Mouse (Mus musculus) testis, adult 2 months (tissue): ENCODE measurements at regions not wholly inside any gene's neighbourhood (a gene's known extent, or its start where the extent isn't known, plus 50 kb on each side); places are given as distances from the start of the nearest gene placed in this dataset.

Source experiments
- CTCF ChIP-seq: fragments of 200-500 bp; IDR thresholded peaks from 2 replicates; pipeline ENCODE4 v1.5.1; 2012; ENCODE audit warnings: low read depth, mild to moderate bottlenecking, inconsistent platforms, low read length, moderate library complexity; ENCODE audit not compliant: control insufficient read depth, insufficient read depth, insufficient replicate concordance
- POLR2A ChIP-seq: fragments of 200-500 bp; IDR thresholded peaks from 2 replicates; pipeline ENCODE4 v1.6.1; 2012; ENCODE audit warnings: low read depth, mild to moderate bottlenecking, inconsistent platforms, low read length, moderate library complexity; ENCODE audit not compliant: control insufficient read depth

DNA sequence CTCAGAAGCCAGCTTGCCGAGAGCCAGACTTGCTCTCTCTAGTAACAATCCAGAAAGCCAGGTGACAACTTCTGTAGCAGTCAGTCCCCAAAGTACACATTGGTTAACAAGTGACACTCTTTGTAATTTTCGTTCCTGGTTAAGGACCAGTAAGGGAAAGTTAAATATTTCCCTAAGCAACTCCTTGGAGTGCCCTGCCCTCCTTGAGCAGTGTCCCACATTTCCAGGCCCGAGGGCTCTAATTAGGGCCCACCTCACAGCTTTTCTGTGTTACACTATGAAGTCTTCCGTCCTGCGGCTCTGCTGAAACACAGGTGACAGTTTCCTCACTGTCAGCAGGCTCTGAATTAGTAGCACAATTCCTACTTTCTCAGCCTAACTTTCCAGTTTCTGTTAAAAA lies 194.9 kb downstream of the Fam169b start:
- TF ChIP-seq CTCF (no peak), POLR2A (no peak)
